Mouse (Mus musculus): ENCODE results near the gene Abtb2.

DNA sequence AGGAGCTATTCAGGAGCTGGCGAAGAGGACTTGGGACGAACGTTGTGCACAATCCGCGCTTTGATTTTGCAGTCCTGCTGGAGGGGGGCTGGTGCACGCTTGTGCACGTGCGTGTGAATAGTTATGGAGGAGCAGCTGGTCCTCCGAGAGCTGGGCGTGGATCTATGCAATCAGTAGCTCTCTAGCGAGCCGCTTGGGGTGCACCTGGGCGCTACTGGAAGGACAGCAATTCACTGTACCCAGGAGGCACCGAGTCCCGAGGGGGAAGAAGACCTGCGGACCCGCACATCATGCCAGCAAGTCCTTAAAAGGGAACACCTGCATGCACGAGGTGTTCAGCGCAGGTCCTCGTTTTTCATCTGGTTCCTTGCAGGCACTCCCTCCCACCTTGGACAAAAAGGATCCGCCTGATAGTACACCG lies 929 bp upstream of the Abtb2 start:
- TF ChIP-seq CTCF (IDR thresholded peaks at IDR 0.05; ENCODE audit: control insufficient read depth, insufficient read depth, low read length): no peak
- TF ChIP-seq POLR2A (IDR thresholded peaks at IDR 0.05; ENCODE audit: borderline replicate concordance, control insufficient read depth, low read depth, low read length): no peak

Data from bone marrow, adult 2 months (tissue).